Mouse (Mus musculus): ENCODE results near the gene Pik3c2b.

Pik3c2b gene

DNA sequence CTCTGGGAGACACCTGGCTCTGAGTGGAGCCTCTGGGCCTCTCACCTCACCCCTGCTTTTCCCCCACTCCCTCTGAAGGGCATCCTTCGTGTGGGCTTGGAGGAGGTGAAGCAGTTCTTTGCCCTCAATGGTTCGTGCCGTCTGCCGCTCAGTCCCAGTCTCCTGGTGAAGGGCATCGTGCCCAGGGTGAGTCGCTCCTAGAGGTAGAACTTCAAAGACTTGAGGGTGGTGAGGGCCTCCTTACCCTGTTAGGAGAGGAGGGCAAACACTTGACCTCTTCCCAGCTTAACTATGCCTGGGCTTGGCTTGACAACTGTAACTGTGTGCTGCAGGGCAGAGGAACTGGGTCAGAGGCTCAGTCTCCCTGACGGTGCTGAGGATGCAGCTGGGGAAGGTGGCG, 46.0 kb downstream of the Pik3c2b start:
- DNase-seq (ENCODE audit: low read depth, low spot score), result no peak

DNA sequence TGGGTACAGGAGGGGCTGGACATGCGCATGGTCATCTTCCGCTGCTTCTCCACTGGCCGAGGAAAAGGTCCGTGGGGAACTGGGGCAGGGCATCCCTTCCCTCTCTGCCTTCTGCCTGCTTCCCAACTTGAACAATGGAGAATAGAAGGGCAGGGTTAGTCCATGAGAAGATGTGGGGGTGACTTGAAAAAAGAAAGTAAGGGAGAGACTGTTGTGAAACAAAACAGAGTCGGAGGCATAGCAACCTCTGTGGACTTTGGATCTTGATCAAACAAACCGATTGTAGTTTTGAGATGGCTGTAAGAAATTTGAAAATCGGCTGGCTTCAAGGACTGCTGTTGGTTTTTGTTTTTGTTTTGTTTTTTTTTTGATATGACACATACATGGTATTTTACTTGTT, 48.3 kb downstream of the Pik3c2b start:
- no peak for DNase-seq (ENCODE audit: low read depth, low spot score)

DNA sequence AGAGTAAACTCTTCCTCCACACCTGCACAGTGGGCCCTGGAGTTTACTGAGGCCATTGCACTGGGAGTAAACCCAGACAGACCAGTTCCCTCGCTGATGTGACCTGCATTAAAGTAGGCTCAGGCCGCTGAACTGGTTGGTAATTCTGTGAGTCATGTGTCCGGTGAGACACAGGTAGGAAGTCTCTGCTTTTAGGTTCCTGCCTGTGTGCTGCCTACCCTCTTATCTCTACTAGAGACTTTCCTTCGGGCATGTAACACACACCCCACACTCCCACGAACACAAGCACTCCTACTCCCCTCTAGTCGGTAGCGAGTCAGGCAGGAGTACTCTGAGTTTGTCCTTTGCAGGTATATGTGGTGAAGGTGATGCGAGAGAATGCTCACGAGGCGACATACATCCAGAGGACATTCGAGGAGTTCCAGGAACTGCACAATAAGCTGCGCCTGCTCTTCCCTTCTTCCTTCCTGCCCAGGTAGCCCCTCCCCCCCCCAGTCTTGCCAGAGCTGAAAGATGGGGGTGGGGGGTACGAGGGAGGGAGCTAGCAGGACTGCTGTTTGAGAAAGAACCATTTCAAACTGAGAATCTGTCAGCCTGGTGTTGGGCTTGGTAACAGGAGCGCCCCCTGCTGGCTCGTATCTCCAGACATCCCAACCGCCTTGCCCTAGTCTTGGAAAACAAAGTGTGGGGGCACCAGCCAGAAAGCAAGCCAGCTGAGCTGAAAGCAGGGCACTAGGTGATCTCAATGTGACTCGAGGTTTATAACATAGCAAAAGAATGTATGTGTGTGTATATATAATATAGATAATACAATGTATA, 55.7 kb downstream of the Pik3c2b start:
- DNase-seq (ENCODE audit: low read depth, low spot score), result peak; percentile 43

DNA sequence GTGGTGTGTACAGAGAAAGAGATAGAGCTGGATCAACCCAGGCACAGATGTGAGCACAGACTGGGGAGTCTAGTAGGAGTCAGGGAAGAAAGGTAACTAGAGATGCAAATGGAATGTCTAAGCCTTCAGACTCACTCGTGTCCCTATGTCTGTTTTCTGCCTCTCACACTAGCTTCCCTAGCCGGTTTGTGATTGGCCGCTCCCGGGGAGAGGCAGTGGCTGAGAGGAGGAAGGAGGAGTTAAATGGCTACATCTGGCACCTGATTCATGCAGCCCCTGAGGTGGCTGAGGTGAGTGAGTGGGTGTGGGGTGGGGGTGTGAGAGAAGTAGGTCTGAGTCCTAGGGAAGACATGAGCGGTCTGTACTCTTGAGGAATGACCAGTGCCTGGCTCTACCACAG, 56.6 kb downstream of the Pik3c2b start:
- DNase-seq (ENCODE audit: low read depth, low spot score), result no peak

DNA sequence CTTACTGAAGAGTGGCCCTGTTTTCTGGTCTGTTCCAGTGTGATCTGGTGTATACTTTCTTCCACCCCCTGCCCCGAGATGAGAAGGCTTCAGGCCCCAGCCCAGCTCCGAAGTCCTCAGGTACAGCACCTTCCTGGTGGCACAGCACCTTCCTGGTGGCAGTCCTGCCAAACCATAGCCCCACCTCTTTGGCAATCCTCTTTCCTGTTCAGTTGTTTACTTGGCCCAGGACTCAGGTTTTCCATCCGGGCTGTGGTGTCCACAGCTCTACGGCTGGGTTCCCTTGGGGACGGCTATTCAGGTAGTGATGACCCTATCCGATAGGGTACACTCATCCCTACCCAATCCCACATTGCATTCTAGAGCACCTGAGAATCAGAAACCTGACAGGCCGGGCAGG, 57.8 kb downstream of the Pik3c2b start:
- no peak for DNase-seq (ENCODE audit: low read depth, low spot score)

DNA sequence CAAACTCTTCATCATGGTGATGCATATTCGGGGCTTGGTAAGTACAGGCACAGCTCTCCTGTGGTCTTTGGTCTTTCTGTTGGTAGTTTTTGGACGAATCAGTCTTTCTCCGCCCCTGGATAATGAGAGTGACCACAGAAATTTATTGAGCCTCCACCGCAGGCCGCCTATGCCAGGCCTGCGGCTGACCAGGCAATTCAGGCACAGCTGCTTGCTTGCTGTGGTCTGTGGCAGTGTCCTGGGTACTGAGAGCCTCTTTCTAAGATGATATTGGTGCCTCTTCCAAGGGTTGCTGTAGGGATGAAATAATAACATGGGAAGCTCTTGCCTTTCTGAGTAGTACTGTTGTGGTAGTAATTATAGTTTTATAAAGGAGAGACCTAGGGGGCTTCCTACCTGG, 58.4 kb downstream of the Pik3c2b start:
- DNase-seq (ENCODE audit: low read depth, low spot score), result no peak

DNA sequence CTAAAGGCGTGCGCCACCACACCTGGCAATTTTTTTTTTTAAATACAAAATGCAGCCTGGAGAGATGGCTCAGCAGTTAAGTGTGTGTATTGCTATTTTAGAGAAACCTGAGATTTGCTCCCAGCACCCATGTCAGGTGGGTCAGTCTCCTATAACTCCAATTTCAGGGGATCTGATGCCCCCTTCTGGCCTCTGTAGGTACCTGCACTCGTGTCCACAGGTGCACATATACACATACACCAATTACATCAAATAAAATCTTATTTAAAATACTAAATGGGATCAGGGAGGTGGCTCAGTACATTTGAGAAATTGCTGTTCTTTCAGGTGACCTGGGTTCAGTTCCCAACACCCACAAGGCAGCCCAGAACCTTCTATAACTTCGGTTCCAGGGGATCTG, 70.6 kb downstream of the Pik3c2b start:
- DNase-seq (ENCODE audit: low read depth, low spot score), result no peak

DNA sequence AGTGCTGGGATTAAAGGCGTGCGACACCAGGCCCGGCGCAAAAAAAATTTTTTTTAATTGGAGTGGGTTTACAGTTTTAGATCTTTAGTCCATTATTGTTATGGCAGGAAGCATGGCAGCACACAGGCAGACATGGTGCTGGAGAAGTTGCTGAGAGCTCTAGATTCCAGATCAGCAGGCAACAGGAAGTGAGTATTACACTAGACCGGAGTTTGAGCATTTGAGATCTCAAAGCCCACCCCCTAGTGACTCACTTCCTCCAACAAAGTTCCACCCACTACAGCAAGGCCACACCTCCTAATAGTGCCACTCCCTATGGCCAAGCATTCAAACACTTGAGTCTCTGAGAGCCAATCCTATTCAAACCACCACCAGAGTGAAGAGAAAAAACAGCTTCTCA, 72.7 kb downstream of the Pik3c2b start:
- no peak for DNase-seq (ENCODE audit: low read depth, low spot score)

DNA sequence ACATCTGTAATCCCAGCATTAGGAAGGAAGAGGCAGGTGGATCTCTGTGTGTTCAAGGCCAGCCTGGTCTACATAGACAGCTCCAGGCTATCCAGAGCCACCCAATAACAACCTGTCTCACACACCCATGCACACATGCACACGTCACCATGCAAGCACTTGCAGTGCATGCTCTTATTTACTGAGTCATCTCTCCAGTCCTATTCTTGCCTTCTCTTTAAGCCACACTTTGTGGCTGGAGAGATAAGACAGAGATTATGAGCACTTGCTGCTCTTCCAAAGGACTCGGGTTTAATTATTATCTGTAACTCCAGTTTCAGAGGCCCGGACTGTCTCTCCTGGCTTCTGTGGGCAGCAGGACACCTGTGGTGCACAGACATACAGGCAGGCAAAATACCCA, 73.4 kb downstream of the Pik3c2b start:
- no peak for DNase-seq (ENCODE audit: low read depth, low spot score)

DNA sequence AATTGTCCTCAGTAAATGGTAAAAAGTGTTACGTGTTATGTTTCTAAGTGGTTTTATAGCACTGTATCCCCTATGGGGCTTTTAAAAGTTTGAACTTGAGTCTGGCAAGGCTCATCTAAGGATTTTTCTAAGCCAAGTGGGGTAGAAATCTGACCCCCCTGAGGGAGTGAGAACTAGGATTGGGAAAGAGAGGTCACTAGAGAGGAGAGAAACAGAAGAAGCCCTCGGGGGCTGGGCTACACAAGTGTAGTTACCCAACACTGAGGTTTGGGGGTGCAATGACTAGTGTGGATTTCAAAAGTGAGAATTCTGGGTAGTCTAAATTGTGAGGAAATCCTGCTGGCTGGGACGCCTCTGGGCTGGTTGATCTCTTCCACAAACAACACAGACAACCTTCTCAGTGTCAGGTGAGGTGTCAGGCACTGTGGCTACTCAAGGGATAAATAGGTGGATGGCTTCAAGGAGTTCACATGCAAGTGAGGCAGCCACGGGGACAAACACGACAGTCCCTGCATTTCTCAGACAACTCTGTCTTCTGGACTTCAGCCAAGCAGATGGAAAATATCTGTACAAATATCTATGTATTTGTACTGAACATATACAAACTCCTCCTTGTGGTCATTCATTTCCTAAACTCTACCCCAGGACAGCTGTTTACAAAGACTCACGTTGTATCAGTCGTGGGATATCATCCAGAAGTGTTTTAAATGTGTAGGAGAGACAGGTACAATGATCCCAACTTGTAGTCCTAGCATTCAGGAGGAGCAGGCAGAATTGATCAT, 74.7 kb downstream of the Pik3c2b start:
- no peak for DNase-seq (ENCODE audit: low read depth, low spot score)

DNA sequence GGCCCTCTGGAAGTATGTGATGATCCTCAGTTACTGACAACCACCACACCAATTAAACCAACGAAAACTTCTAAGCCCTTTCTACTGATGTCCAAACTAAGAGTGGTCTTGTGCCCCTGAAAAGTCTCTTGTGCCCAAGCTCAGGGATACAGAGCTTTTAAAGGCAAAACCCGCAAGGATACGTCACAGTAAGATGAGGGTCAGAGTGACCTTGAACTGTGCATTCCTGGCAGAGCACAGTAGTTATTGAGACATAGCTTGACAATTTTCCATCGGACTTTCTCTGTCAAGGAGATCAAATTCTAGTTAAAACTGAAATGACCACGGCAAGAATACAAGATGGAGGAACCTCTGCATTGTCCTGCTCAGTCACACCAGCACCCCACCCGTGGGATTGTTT, 75.8 kb downstream of the Pik3c2b start:
- DNase-seq (ENCODE audit: low read depth, low spot score), result no peak

DNA sequence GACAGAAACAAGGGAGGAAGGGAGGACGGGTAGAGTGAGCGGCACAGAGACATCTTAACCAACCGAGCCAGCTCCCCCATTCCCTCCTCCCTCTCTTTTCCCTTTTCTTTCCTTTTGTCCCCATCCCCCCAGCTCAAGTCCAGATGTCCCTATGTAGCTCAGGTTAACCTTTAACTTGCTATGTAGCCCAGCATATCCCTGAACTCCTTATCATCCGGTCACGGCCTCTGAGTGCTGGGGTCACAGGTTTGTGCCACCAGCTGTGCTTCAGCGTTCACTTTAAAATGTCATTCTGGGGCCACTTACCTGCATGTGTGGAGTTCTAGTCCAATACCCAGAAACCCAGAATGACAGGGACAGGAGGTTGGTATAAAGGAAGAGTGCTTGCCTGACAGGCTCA, 78.7 kb downstream of the Pik3c2b start:
- no peak for DNase-seq (ENCODE audit: low read depth, low spot score)

DNA sequence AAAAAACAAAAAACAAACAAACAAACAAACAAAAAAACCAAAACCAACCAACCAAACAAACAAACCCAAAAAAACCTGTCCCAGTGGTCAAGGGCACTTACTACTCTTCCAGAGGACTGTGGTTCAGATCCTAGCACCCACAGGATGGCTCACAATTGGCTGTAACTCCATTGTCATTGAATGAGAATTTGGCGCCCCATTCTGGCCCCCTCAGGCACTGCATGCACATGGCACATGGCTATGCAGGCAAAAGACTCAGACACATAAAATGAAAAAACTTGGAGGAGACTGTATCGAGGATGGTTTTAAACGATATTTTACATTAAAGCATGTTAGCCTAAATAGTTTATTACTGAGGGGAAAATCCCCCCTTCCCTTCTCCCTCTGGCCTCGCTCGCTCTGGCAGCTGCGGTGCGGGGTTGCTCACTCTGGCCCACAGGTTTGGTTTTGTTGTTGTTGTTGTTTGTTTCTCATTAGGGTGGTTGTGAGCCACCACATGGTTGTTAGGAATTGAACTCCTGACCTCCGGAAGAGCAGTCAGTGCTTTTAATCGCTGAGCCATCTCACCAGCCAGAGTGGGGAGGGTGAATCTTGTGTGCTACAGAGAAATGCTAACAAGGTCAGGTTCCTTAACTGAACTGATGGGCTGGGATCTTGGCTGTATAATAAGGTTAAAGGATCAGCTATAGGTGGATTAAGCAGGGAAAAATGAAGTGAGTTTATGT, 80.3 kb downstream of the Pik3c2b start:
- no peak for DNase-seq (ENCODE audit: low read depth, low spot score)

DNA sequence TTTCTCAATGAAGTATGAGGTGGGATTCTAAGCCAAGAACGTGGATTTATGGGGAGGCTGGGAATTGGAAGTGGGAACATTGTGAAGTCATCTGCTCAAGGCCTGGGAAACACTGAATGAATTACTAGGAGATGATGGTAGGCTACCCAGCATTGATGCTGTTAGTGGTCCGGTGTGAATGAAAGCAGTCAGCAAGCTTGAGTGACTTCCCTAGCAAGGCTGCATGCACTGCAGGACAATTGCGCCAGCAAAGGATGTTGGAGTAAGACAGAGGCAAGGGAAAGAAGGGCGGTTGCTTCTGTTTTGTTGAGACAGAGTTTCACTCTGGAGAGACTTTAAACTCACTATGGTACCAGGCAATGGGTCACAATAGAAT, 80.9 kb downstream of the Pik3c2b start:
- no peak for DNase-seq (ENCODE audit: low read depth, low spot score)

DNA sequence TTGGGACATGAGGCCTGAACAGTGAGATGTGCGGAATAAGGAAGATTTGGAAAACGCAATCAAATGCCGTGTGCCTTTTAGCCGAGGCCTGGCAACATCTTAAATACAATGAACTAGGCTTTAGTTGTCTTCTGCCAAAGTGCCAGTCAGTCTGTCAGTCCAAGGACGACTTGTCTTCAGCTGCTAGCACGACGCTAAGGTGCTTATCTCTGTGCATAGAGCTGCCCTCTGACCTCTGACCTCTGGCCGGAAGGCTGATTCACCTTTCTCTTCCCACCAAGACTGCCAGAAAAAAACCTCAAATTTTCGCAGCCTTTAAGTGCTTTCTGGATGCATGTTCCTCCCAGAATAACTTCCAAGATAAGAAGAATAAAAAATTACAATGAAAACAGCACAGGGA, 81.9 kb downstream of the Pik3c2b start:
- DNase-seq (ENCODE audit: low read depth, low spot score), result no peak

DNA sequence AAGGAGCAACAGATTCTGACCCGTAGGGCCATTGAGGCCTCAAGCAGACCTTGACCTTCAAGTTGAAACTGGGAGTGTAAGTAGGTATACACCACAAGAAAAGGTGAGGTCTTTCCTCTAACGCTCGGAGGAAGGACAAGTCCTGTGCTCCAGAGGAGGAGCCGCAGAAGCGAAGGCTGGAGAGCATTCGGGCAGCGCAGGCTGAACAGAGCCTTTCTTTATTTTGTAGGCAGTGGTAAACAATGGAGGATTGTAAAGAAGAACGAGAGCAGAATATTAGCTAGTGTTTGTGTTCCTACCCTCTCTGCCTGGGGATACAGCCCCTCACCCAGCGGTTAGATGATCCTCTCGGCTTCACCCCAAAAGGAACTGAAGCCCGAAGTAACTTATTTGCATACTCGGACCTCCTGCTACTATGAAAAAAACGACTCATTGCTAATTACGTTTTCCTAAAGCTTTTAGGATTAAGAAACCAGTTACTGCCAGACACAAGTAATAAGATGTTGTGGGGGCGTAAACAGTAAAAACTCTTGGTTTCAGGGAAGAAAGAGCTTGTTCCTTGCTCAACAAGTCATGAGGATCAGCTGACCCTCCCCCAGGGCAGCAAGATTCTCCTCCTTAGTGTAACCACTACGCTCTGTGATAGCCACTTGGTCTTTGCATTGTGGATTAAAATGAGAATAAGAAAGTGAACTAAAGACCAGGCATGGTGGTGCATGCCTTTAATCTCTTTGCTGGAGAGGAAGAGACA, 84.2 kb downstream of the Pik3c2b start:
- no peak for DNase-seq (ENCODE audit: low read depth, low spot score)

DNA sequence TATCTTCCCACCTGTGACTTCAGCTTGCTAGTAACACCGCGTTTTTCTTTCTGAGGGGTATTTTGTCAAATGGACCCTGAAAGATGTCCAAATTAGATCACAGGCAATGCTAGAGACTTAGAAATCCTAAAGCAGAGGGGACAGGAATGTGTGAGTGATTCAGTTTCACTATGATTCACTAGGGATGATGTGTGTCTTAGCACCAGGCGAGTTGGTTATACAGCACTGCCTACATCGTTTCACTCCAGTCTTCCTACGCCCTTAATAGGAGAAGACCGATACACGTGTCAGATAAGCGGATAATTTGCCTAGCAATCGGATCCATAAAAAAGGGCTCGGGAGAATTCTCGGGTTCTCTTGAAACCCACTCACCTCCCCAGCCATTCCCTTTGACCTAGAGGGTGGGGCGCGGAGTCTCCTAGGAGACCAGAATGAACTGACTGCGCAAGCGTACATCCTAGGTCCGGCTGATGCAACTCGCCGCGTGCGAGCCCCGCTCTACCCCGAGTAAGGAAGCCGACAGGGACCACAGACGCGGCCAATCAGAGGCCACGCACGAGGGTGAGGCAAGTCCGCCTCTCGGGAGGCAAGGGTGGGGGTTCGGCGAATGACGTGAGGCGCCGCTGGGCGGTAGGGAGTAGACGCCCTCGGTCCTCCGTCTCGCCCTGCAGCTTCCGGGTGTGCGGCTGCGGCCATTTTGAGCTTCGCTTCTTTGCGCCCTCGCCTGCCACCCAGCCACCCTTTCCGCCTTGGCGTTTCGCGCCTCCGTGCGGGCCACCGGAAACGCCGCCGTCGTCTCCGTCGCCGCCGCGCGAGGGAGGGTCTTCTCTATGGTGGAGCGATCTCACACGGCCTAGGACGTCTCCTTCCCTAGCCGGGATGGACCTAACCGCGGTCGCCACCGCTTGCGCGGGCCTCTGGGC, 85.4 kb downstream of the Pik3c2b start, which contains the start of gene Ppp1r15b:
Gene Ppp1r15b, plus strand, starts transcription at position 506 of the 923 bp plus-strand sequence.
- DNase-seq (ENCODE audit: low read depth, low spot score), result peak; percentile 96

DNA sequence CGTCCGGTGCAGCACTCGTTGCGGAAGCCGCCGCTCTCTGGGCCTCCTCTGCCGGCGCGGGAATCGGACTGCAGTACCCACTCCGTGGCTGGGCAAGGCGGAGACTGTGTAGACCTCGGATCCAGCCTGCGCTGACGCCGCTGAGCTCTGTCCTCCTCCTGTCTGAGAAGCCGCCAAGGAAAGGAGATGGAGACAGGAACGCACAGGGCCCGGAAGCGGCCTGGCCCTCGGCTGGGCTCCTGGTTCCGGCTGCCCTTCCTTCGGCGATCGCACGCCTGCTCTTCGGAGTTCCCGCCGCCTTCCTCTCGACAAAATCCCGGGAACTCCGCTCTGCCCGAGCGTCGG, 86.1 kb downstream of the Pik3c2b start:
- peak; percentile 9 for DNase-seq (ENCODE audit: low read depth, low spot score)

DNA sequence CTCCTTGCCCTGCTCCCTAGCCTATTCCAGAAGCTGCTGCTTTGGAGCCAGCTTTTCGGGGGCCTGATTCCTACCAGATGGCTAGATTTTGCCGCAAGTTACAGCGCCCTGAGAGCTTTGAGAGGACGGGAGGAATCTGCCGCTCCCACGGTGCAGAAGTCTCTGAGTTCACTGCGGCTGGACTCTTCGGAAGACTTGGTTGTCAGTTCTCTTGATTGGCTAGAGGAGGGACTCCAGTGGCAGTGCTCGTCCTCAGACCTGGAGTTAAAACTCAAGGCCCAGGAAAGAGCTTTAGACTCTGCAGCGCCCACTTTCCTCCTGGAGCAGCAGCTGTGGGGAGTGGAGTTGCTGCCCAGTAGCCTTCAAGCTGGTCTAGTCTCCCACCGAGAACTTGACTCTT, 86.5 kb downstream of the Pik3c2b start:
- no peak for DNase-seq (ENCODE audit: low read depth, low spot score)

DNA sequence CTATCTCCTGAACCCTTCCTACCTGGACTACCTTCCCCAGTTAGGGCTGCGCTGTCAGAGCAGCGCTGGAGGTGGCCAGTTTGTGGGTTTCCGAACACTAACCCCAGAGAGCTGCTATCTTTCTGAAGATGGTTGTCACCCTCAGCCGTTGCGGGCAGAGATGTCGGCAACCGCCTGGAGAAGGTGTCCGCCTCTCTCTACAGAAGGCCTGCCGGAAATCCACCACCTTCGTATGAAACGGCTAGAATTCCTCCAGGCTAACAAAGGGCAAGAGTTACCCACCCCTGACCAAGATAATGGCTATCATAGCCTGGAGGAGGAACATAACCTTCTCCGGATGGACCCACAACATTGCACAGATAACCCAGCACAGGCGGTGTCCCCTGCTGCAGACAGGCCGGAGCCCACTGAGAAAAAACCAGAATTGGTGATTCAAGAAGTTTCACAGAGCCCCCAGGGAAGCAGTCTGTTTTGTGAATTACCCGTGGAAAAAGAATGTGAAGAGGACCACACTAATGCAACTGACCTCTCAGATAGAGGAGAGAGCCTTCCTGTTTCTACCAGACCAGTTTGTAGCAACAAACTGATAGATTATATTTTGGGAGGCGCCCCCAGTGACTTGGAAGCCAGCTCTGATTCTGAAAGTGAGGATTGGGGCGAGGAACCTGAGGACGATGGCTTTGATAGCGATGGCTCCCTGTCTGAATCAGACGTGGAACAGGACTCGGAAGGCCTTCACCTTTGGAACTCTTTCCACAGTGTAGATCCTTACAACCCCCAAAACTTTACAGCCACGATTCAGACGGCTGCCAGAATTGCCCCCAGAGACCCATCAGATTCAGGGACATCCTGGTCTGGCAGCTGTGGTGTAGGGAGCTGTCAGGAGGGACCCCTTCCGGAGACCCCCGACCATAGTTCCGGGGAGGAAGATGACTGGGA, 87.2 kb downstream of the Pik3c2b start:
- DNase-seq (ENCODE audit: low read depth, low spot score), result no peak
